Mouse (Mus musculus) liver, embryonic 11.5 days (tissue): Measurements from ENCODE around the gene Pum1. TPM values are rescaled to one million over a fixed set of nuclear protein-coding genes. Genes with fewer than 3 reads are reported as not detected.
A peak's percentile ranks its signal among the peaks of the same experiment; 100 is the strongest.

Experiments used
- ATAC-seq: fragments of 200-750 bp; cut with Nextera tagmentation; replicated peaks from 2 replicates; pipeline ENCODE4 v1.8.0; 2017; ENCODE audit warnings: moderate number of reproducible peaks, mild to moderate bottlenecking, moderate TSS enrichment, moderate library complexity; ENCODE audit not compliant: low FRiP score
- DNase-seq: peaks from one replicate; pipeline ENCODE4 v3.0.0-alpha.2; 2017; ENCODE audit warnings: low spot score
- H3K27ac ChIP-seq: fragments of 300-500 bp; sonication (generic); 2 replicates; pipeline ENCODE4 v1.5.1; 2014; ENCODE audit warnings: mild to moderate bottlenecking, low read depth, low read length, control low read depth
- H3K27me3 ChIP-seq: fragments of 300-500 bp; sonication (generic); replicated peaks from 2 replicates; pipeline ENCODE4 v1.6.1; 2014; ENCODE audit warnings: low read length, mixed read lengths; ENCODE audit not compliant: control insufficient read depth, insufficient read depth
- H3K36me3 ChIP-seq: fragments of 300-500 bp; sonication (generic); 2 replicates; pipeline ENCODE4 v1.6.1; 2014; ENCODE audit warnings: mild to moderate bottlenecking, low read length, moderate library complexity, mixed read lengths; ENCODE audit not compliant: control insufficient read depth, insufficient read depth
- H3K4me1 ChIP-seq: fragments of 300-500 bp; sonication (generic); replicated peaks from 2 replicates; pipeline ENCODE4 v1.6.1; 2014; ENCODE audit warnings: low read length, mixed read lengths; ENCODE audit not compliant: control insufficient read depth, insufficient read depth
- H3K4me2 ChIP-seq: fragments of 300-500 bp; sonication (generic); 2 replicates; pipeline ENCODE4 v1.6.1; 2014; ENCODE audit warnings: mild to moderate bottlenecking, control low read depth, moderate library complexity
- H3K4me3 ChIP-seq: fragments of 300-500 bp; sonication (generic); 2 replicates; pipeline ENCODE4 v1.5.1; 2014; ENCODE audit warnings: low read depth, low read length, control low read depth
- H3K9ac ChIP-seq: fragments of 300-500 bp; sonication (generic); 2 replicates; pipeline ENCODE4 v1.6.1; 2014; ENCODE audit warnings: low read depth, low read length, control low read depth
- H3K9me3 ChIP-seq: fragments of 300-500 bp; sonication (generic); 2 replicates; pipeline ENCODE4 v1.6.1; 2016; ENCODE audit warnings: low read length, inconsistent platforms, mixed read lengths; ENCODE audit not compliant: control insufficient read depth
- WGBS: fragments of 180-500 bp; shearing (Covaris S2); extraction: QIAGEN DNeasy Blood & Tissue Kit; methylation state at CpG from one replicate; pipeline ENCODE4 v1.1.7; 2014; 5-methylcytosine and 5-hydroxymethylcytosine counted together
- polyA plus RNA-seq: library from polyadenylated mRNA; unstranded; fragments of >200 nt; fragmentation: Nextera tagmentation; extraction: Ambion mirVana; gene quantifications from 2 replicates; pipeline ENCODE4 v1.2.1, GENCODE M21; 2014

Pum1 gene
- polyA plus RNA-seq, 1 experiment from 2014 or later: 61.4 TPM

GRCm38 (mm10) chr4:130706215-130707000 lies 43.3 kb downstream of the Pum1 start:
- H3K4me3 ChIP-seq: no peak overlapping the region
- peaks cover 17% of the 10 kb centered on the region for H3K36me3 ChIP-seq
- DNase-seq (no peak), ATAC-seq (no peak)
- H3K9me3 ChIP-seq: no peaks in the 10 kb centered on the region
- H3K4me1 ChIP-seq: peaks cover 47% of the 10 kb centered on the region
- H3K27ac ChIP-seq: no peak overlapping the region
- WGBS: 53% methylated on average over 3 of the region's 3 CpGs
- H3K9ac ChIP-seq: no peak overlapping the region
- H3K27me3 ChIP-seq: no peaks in the 10 kb centered on the region
- H3K4me2 ChIP-seq: no peak overlapping the region

GRCm38 (mm10) chr4:130711353-130711848 lies 48.3 kb downstream of the Pum1 start:
- H3K27ac ChIP-seq: peak overlapping the region; percentile 97
- WGBS: 78% methylated on average over 5 of the region's 5 CpGs

GRCm38 (mm10) chr4:130712341-130712740 lies 49.2 kb downstream of the Pum1 start:
- 51% methylated on average over 3 of the region's 3 CpGs for WGBS
- no peak overlapping the region for H3K9ac ChIP-seq
- peak; percentile 81 for ATAC-seq
- 0 out of 2 replicates have a peak, but pooled peaks cover 5% of the 10 kb centered on the region for H3K36me3 ChIP-seq
- no peak overlapping the region for H3K4me3 ChIP-seq
- H3K27ac ChIP-seq: peak overlapping the region; percentile 97
- peak overlapping the region; percentile 45 for H3K4me2 ChIP-seq
- H3K27me3 ChIP-seq: no peaks in the 10 kb centered on the region
- no peak for DNase-seq
- peaks cover 67% of the 10 kb centered on the region for H3K4me1 ChIP-seq
- H3K9me3 ChIP-seq: no peaks in the 10 kb centered on the region

More at GRCm38 (mm10) chr4:130711353-130711848, 48.3 kb downstream of the Pum1 start:
- no peaks in the 10 kb centered on the region for H3K27me3 ChIP-seq
- ATAC-seq (no peak), DNase-seq (no peak)
- peaks cover 68% of the 10 kb centered on the region for H3K4me1 ChIP-seq
- peaks cover 5% of the 10 kb centered on the region; the same call in 1 of the 2 replicates for H3K36me3 ChIP-seq
- no peaks in the 10 kb centered on the region for H3K9me3 ChIP-seq
- H3K9ac ChIP-seq: no peak overlapping the region
- no peak overlapping the region; the same call in 1 of the 2 replicates for H3K4me2 ChIP-seq
- H3K4me3 ChIP-seq: no peak overlapping the region

- no peak for ATAC-seq
- Histone ChIP-seq H3K9me3 (no peaks in the 10 kb centered on the region), H3K4me3 (no peak overlapping the region), H3K36me3 (peaks cover 5% of the 10 kb centered on the region; the same call in 1 of the 2 replicates), H3K27me3 (no peaks in the 10 kb centered on the region), H3K4me1 (peaks cover 69% of the 10 kb centered on the region), H3K9ac (0 out of 2 replicates have a peak overlapping the region, but pooled peaks have one; percentile 23), H3K27ac (peak overlapping the region; percentile 97), H3K4me2 (peak overlapping the region; percentile 77; the same call in 1 of the 2 replicates)
- DNase-seq: no peak
- WGBS: 56% methylated on average over 5 of the region's 5 CpGs
These were observed 50.3 kb downstream of the Pum1 start for GRCm38 (mm10) chr4:130713430-130713829.

GRCm38 (mm10) chr4:130715126-130715525 lies 52.0 kb downstream of the Pum1 start:
- no peaks in the 10 kb centered on the region for H3K27me3 ChIP-seq
- H3K4me2 ChIP-seq: peak overlapping the region; percentile 77
- DNase-seq (peak; percentile 53), ATAC-seq (peak; percentile 99)
- peak overlapping the region; percentile 20; the same call in 1 of the 2 replicates for H3K4me3 ChIP-seq
- H3K9ac ChIP-seq: peak overlapping the region; percentile 60
- H3K27ac ChIP-seq: peak overlapping the region; percentile 97
- H3K9me3 ChIP-seq: no peaks in the 10 kb centered on the region
- H3K4me1 ChIP-seq: peaks cover 75% of the 10 kb centered on the region
- peaks cover 8% of the 10 kb centered on the region for H3K36me3 ChIP-seq

- Histone ChIP-seq H3K27ac (peak overlapping the region; percentile 97), H3K9me3 (no peaks in the 10 kb centered on the region), H3K27me3 (no peaks in the 10 kb centered on the region), H3K36me3 (peaks cover 10% of the 10 kb centered on the region), H3K9ac (peak overlapping the region; percentile 47; the same call in 1 of the 2 replicates), H3K4me1 (peaks cover 77% of the 10 kb centered on the region), H3K4me3 (peak overlapping the region; percentile 8; the same call in 1 of the 2 replicates), H3K4me2 (peak overlapping the region; percentile 77)
- ATAC-seq: peak; percentile 32; the same call in 1 of the 2 replicates
- no peak for DNase-seq
These were observed 52.5 kb downstream of the Pum1 start for GRCm38 (mm10) chr4:130715623-130716022.

- Histone ChIP-seq H3K36me3 (peaks cover 15% of the 10 kb centered on the region), H3K27me3 (no peaks in the 10 kb centered on the region), H3K27ac (no peak overlapping the region), H3K9me3 (no peaks in the 10 kb centered on the region), H3K4me3 (no peak overlapping the region), H3K4me1 (peaks cover 70% of the 10 kb centered on the region), H3K9ac (no peak overlapping the region), H3K4me2 (no peak overlapping the region)
- ATAC-seq (no peak), DNase-seq (no peak)
- WGBS: 84% methylated on average over 4 of the region's 4 CpGs
These were observed 56.2 kb downstream of the Pum1 start for GRCm38 (mm10) chr4:130719348-130719747.

GRCm38 (mm10) chr4:130722607-130723006 lies 59.5 kb downstream of the Pum1 start:
- Histone ChIP-seq H3K9me3 (no peaks in the 10 kb centered on the region), H3K4me1 (peaks cover 42% of the 10 kb centered on the region), H3K4me3 (no peak overlapping the region), H3K27ac (no peak overlapping the region), H3K27me3 (no peaks in the 10 kb centered on the region), H3K4me2 (no peak overlapping the region), H3K9ac (no peak overlapping the region), H3K36me3 (peaks cover 20% of the 10 kb centered on the region)
- DNase-seq (no peak), ATAC-seq (peak; percentile 77)
- 12% methylated on average over 1 of the region's 1 CpGs for WGBS
